Mouse (Mus musculus) limb, embryonic 14.5 days (tissue): ENCODE measurements at regions not wholly inside any gene's neighbourhood (a gene's known extent, or its start where the extent isn't known, plus 50 kb on each side); places are given as distances from the start of the nearest gene placed in this dataset.
A peak's percentile ranks its signal among the peaks of the same experiment; 100 is the strongest.

Experiments
- ATAC-seq: fragments of 200-750 bp; cut with Nextera tagmentation; 2 replicates; pipeline ENCODE4 v1.8.0; 2017; ENCODE audit warnings: low read depth, moderate number of reproducible peaks, moderate TSS enrichment; ENCODE audit not compliant: low FRiP score
- DNase-seq: peaks from one replicate; pipeline ENCODE4 v3.0.0-alpha.2; 2015; ENCODE audit warnings: low spot score
- H3K27ac ChIP-seq: fragments of 300-500 bp; sonication (generic); replicated peaks from 2 replicates; pipeline ENCODE4 v1.5.1; 2014; ENCODE audit warnings: low read depth, mild to moderate bottlenecking, low read length, moderate library complexity, mixed read lengths
- H3K27me3 ChIP-seq: fragments of 300-500 bp; sonication (generic); 2 replicates; pipeline ENCODE4 v1.6.1; 2014; ENCODE audit warnings: low read length, mixed read lengths; ENCODE audit not compliant: control insufficient read depth, insufficient read depth
- H3K36me3 ChIP-seq: fragments of 300-500 bp; sonication (generic); 2 replicates; pipeline ENCODE4 v1.6.1; 2014; ENCODE audit warnings: mild to moderate bottlenecking, low read length, moderate library complexity, mixed read lengths; ENCODE audit not compliant: control insufficient read depth, insufficient read depth
- H3K4me1 ChIP-seq: fragments of 300-500 bp; sonication (generic); 2 replicates; pipeline ENCODE4 v1.6.1; 2014; ENCODE audit warnings: antibody characterized with exemption, low read length, mixed read lengths; ENCODE audit not compliant: control insufficient read depth, insufficient read depth
- H3K4me2 ChIP-seq: fragments of 300-500 bp; sonication (generic); replicated peaks from 2 replicates; pipeline ENCODE4 v1.6.1; 2014; ENCODE audit warnings: low read depth, mild to moderate bottlenecking, low read length, moderate library complexity; ENCODE audit not compliant: severe bottlenecking
- H3K4me3 ChIP-seq: fragments of 300-500 bp; sonication (generic); replicated peaks from 2 replicates; pipeline ENCODE4 v1.5.1; 2014; ENCODE audit warnings: low read length
- H3K9ac ChIP-seq: fragments of 300-500 bp; sonication (generic); 2 replicates; pipeline ENCODE4 v1.6.1; 2014; ENCODE audit warnings: mild to moderate bottlenecking, low read depth, low read length, moderate library complexity; ENCODE audit not compliant: severe bottlenecking
- H3K9me3 ChIP-seq: fragments of 300-500 bp; sonication (generic); 2 replicates; pipeline ENCODE4 v1.6.1; 2016; ENCODE audit warnings: low read length; ENCODE audit not compliant: control insufficient read depth
- POLR2A ChIP-seq: fragments of 200-500 bp; IDR thresholded peaks from 2 replicates; pipeline ENCODE4 v1.8.0; 2012; ENCODE audit warnings: inconsistent platforms, mild to moderate bottlenecking, moderate library complexity, borderline replicate concordance; ENCODE audit not compliant: insufficient read depth, insufficient read length; ENCODE audit errors: extremely low read depth
- WGBS: fragments of 180-500 bp; shearing (Covaris S2); extraction: QIAGEN DNeasy Blood & Tissue Kit; methylation state at CpG from one replicate; pipeline ENCODE4 v1.1.7; 2014; 5-methylcytosine and 5-hydroxymethylcytosine counted together

- Histone ChIP-seq H3K4me2 (peak overlapping the region; percentile 26), H3K4me3 (no peak overlapping the region), H3K27me3 (no peaks in the 10 kb centered on the region), H3K36me3 (no peaks in the 10 kb centered on the region), H3K9ac (no peak overlapping the region), H3K9me3 (0 out of 2 replicates have a peak, but pooled peaks cover 3% of the 10 kb centered on the region), H3K27ac (peak overlapping the region; percentile 71), H3K4me1 (peaks cover 29% of the 10 kb centered on the region)
- ATAC-seq (0 out of 2 replicates have a peak, but pooled peaks have one; percentile 13), DNase-seq (no peak)
- 41% methylated on average over 10 of the region's 10 CpGs for WGBS
- TF ChIP-seq POLR2A: no peak
Measured at GRCm38 (mm10) chr12:73448388-73448965, 97.7 kb downstream of the Tmem30b start.

GRCm38 (mm10) chr12:73447172-73447571, 99.0 kb downstream of the Tmem30b start:
- H3K36me3 ChIP-seq: no peaks in the 10 kb centered on the region
- DNase-seq: no peak
- no peak overlapping the region for H3K4me2 ChIP-seq
- H3K9me3 ChIP-seq: 0 out of 2 replicates have a peak, but pooled peaks cover 3% of the 10 kb centered on the region
- WGBS: 93% methylated on average over 6 of the region's 6 CpGs
- no peak overlapping the region for H3K4me3 ChIP-seq
- H3K27me3 ChIP-seq: no peaks in the 10 kb centered on the region
- peaks cover 29% of the 10 kb centered on the region for H3K4me1 ChIP-seq
- no peak overlapping the region for H3K9ac ChIP-seq
- TF ChIP-seq POLR2A: no peak
- no peak overlapping the region for H3K27ac ChIP-seq
- no peak for ATAC-seq

GRCm38 (mm10) chr12:73446148-73446547, 100.0 kb downstream of the Tmem30b start:
- DNase-seq: no peak
- TF ChIP-seq POLR2A: no peak
- ATAC-seq: no peak
- Histone ChIP-seq H3K27ac (no peak overlapping the region), H3K4me1 (peaks cover 28% of the 10 kb centered on the region), H3K4me3 (no peak overlapping the region), H3K36me3 (no peaks in the 10 kb centered on the region), H3K9ac (no peak overlapping the region), H3K27me3 (no peaks in the 10 kb centered on the region), H3K9me3 (0 out of 2 replicates have a peak, but pooled peaks cover 3% of the 10 kb centered on the region), H3K4me2 (no peak overlapping the region)
- 83% methylated on average over 7 of the region's 7 CpGs for WGBS

DNA sequence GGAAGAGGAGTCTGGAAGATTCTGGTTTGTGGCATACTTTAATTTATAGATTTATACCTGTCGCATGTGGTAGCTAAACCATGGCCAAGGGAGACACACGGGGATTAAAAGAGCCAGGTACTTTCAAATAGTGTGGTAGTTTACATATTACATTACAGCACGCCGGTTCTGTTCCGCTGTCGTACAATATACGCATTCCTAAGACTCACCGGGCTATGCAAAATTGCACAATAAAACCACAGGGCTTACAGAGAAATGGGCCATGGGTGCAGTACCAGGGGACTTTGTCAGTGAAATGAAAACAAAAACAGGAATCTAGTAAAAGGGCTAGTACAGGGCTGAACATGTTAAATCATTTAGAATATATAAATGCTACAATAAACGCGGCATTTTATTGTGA, 100.6 kb downstream of the Tmem30b start:
- H3K9me3 ChIP-seq: 0 out of 2 replicates have a peak, but pooled peaks cover 3% of the 10 kb centered on the region
- ATAC-seq: no peak
- no peak overlapping the region for H3K9ac ChIP-seq
- no peak overlapping the region for H3K4me3 ChIP-seq
- no peak for TF ChIP-seq POLR2A
- no peak for DNase-seq
- H3K4me2 ChIP-seq: peak overlapping the region; percentile 16
- H3K27ac ChIP-seq: no peak overlapping the region
- H3K4me1 ChIP-seq: peaks cover 22% of the 10 kb centered on the region
- no peaks in the 10 kb centered on the region for H3K36me3 ChIP-seq
- WGBS: 34% methylated on average over 10 of the region's 10 CpGs
- H3K27me3 ChIP-seq: no peaks in the 10 kb centered on the region

DNA sequence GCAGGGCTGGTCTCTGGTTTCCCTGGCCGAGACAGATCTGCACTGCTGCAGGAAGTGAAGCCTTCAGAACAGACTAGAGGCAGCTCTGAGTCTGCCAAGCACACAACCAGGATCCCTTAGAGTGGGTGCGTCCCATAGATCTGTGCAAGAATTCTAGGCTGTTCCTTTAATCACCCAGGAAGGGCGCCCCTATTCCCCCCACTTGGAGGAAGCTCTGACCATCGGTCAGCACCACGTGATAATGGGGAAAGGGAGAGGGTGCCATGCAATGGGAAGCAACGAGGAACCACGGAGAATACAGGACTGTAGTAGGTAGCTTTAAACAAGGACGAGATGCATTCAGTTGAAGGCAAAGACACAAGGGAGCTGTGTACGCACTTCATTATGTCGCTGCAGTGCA, 101.1 kb downstream of the Tmem30b start:
- ATAC-seq: peak; percentile 38; the same call in 1 of the 2 replicates
- no peaks in the 10 kb centered on the region for H3K27me3 ChIP-seq
- no peaks in the 10 kb centered on the region for H3K36me3 ChIP-seq
- DNase-seq: no peak
- 0 out of 2 replicates have a peak, but pooled peaks cover 3% of the 10 kb centered on the region for H3K9me3 ChIP-seq
- no peak overlapping the region for H3K4me3 ChIP-seq
- peak overlapping the region; percentile 16 for H3K4me2 ChIP-seq
- H3K27ac ChIP-seq: no peak overlapping the region
- no peak for TF ChIP-seq POLR2A
- no peak overlapping the region for H3K9ac ChIP-seq
- 34% methylated on average over 10 of the region's 10 CpGs for WGBS
- H3K4me1 ChIP-seq: peaks cover 21% of the 10 kb centered on the region
